Mouse (Mus musculus) layer of hippocampus, postnatal 14 days (tissue): Measurements from ENCODE around the gene Ttyh2. TPM values are rescaled to one million over a fixed set of nuclear protein-coding genes. Genes with fewer than 3 reads are reported as not detected.

Source experiments
- DNase-seq, 2 experiments: peaks; one replicate each; pipeline ENCODE4 v3.0.0; 2021 to 2022; ENCODE audit warnings: low spot score in 2 of 2, mixed read lengths in 1 of 2
- total RNA-seq, 2 experiments: library from RNA; stranded (reverse); gene quantifications; 2 replicates each; pipeline ENCODE4 v1.2.3; 2021

The Ttyh2 gene
- total RNA-seq, 2 experiments from 2014 or later: 26.0 to 30.1 TPM

GRCm38 (mm10) chr11:114680291-114680690 is 5.1 kb downstream of the Ttyh2 start:
- DNase-seq: no peak

DNA sequence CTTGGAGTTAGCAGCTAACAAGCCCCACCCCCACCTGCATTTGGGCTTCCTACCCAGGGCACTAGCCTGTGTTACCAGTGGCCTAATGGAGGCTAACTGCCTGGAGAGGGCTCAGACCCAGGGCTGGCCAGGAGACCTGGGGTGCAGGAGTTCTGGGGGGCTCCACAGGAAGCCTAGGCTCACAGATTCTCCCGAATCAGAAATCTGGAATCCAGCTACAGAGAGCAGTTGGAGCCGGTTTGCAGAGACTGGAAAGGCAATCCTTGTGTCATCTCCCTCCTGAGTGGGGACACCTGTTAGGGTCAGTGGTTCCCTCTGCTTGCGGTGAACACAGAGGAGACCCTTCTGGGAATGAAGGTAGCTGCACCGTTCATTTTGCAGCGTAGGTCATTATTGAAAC is 5.8 kb downstream of the Ttyh2 start:
- no peak for DNase-seq

GRCm38 (mm10) chr11:114682321-114682900 is 7.2 kb downstream of the Ttyh2 start:
- no peak for DNase-seq

DNA sequence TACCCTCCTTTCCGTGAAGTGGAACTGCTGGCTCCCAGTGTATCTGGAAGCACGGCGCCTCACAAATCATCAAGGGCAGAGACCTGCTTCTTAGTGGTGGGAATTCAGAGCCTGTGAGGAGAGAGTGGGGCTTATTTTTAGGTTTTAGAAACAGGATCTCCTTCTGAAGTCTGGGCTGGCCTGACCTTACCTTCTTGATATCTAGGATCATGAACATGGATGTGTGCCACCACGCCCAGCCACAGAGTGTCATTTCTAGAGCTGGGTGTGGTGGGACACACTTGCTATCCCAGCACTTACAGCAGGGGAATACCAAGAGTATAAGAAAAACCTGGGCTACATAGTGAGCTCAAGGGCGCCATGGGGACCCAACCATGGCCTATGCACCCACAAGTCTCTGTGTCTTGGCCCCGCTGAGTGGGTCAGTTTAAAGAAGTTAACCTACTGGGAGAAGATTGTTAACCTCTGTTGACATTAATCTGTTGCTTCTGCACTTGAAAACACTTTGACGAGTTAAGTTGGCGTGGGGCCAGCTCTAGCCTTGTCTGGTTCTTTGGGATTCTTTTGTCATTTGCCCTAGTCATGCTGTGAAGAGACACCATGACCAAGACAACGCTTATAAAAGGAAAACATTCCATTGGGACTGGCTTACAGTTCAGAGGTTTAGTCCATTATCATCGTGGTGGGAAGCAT is 7.9 kb downstream of the Ttyh2 start:
- no peak for DNase-seq

DNA sequence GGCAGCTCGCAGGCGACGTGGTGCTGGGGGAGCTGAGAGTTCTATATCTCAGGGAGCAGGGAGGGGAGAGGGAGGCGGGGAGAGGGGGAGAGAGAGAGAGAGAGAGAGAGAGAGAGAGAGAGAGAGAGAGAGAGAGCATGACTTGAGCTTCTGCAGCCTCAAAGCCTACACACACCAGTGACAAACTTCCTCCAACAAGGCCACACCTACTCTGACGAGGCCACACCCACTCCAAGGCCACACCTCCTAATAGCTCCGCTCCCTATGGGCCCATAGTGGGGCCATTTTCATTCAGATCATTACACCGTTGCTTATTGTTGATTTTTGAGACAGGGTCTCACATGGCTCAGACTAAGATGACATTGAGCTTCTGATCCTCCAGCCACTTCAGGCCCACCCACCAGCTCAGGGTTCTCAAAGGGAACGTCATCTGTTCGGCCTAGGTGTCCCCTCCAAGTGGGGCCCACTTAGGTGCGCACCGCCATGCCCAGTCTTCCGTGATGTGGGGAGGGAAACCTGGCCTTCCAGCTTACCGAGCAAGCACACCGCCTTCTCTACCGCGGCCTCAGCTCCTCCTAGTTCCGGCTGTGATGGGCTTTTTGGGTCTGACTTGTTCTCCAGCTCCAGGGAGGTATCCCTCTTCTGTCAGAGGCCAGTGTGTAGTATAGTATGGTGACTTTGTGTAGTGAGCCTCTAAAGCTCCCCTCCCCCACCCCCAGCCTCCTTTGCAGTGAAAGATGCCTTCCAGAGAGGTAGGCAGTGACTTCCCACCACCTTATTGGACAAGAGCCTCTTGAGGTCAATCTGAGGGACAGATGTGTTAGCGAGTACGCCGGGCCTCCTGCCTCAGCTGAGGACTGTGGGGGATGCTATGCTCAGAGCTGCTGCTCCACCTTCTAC is 8.7 kb downstream of the Ttyh2 start:
- DNase-seq: no peak

- no peak for DNase-seq
Observed at GRCm38 (mm10) chr11:114684627-114685373, 9.6 kb downstream of the Ttyh2 start.

DNA sequence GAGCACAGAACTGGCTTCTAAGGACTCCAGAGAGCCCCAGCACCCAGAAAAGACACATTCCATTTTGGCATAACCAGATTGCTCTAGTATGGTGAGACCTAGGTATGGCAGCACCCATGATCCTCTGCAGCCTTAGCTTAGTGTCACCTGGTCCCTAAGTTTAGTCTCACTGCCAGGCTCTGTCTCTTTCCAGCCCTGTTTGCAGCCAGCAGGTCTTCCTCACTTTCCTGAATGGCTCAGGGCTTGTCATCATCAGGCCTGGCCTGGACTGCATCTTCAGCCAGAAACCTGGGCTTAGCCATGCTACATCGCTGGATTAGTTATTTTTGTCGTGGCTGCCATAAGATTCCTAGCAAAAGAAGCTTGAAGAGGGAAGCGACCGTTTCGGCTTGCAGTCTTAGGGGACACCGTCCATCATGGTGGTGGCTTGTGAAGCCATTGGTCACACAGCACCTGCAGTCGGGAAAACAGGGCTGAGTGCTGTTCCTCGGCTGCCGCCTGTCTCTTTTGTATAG is 10.4 kb downstream of the Ttyh2 start:
- DNase-seq: no peak

DNA sequence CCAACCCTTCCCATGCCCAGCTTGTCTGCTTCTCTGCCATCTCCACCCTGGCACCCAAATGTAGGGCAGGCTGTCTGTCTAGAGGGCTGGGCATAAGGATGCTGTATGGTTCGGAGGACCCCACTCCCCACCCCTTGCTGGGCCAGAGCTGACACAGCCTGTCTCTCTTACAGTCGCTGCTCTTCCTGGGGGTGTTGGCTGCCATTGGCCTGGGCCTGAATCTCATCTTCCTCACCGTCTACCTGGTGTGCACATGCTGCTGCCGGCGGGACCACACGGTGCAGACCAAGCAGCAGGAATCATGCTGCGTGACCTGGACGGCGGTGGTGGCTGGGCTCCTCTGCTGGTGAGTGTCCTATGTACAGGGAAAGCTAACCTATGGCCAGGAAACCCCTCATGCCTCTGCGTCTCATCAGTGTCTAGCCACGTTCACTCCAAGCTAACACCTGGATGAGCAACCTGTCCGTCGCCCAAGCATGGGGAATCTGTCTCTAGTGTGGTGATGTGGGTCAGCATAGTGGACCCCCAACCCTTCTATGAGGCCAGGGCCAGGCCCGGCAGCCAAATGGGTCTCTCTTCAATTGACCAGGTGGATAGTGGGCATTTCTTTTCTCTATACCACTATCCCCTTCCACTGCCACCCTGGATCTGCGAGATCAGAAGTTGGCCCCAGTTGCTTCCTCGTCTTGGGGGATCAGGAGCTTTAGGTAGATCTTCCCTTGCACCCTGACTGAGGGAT is 11.2 kb downstream of the Ttyh2 start:
- no peak for DNase-seq

- DNase-seq: no peak
Observed at GRCm38 (mm10) chr11:114687574-114688188, 12.4 kb downstream of the Ttyh2 start.

- no peak for DNase-seq
Observed at GRCm38 (mm10) chr11:114688729-114689128, 13.5 kb downstream of the Ttyh2 start.

GRCm38 (mm10) chr11:114690192-114690591 is 15.0 kb downstream of the Ttyh2 start:
- no peak for DNase-seq

DNA sequence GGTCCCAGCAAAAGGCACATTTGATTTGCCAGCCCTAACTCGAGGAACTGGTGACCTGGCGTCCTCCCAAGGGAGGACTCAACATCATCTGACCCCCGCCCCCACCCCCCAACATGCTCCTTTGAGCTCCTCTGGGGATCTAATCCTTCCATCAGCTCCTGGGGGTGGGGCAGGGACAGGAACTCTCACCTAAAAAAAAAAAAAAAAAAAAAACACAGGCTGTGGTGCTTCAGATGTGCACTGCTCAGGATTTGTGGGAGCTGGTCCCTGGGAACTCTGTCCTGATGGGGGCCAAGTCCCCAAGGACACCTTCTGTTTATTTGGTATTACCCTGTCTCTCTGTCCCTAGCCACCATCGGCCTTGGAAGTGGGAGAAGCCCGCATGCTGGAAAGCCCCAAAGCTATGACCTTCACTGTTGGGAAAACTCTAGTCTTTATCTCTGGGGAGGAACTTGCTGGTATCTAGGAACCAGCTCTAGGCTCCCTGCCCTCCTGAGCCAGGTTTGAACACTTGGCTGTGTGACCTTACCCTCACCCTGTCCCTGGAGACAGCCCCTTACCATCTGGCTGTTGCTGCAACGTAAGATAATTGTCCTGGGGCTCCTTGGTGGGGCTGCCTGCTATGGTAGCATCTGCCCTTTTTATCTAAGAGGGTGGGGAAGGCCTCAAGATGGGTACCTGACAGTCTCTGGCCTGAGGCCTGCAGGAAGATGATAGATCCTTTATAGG is 16.4 kb downstream of the Ttyh2 start:
- DNase-seq: no peak

DNA sequence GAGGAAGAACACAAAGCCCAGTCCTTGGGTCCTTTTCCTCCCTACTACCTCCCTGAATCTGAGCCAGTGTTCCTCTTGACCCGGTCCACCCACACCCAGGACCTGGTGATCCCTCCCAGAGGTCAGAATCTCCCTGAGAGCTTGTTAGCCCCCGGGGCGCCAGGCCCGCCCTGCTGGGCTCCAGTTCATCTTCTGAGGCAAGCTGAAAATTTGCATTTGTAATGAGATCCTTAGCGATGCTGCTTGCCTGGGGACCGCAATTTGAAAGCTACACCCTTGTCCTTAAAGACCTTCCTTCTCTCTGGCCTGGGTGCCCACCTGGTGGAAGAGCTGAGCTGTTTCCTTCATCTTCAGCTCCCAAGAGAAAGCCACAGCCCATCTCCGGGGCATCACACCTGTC is 17.4 kb downstream of the Ttyh2 start:
- DNase-seq: no peak

GRCm38 (mm10) chr11:114693456-114693855 is 18.2 kb downstream of the Ttyh2 start:
- DNase-seq: no peak

DNA sequence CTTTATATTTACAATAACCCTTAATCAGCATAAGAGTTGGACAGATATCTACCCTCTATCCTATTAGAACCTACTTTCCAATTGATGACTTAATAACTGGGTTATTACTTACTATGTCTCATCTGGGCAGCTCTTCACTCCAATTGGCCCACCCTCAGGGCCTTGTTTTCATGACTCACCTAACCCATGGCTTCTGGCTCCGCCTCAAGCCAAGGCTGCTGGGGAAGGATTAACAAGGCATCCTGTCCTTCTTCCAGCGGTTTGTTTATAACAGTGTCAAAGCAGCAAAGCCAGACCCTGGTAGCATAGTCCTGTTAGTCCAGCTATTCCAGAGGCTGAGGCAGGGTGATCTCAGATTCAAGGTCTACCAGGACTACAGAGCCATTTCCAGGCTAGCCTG is 19.2 kb downstream of the Ttyh2 start:
- no peak for DNase-seq

DNA sequence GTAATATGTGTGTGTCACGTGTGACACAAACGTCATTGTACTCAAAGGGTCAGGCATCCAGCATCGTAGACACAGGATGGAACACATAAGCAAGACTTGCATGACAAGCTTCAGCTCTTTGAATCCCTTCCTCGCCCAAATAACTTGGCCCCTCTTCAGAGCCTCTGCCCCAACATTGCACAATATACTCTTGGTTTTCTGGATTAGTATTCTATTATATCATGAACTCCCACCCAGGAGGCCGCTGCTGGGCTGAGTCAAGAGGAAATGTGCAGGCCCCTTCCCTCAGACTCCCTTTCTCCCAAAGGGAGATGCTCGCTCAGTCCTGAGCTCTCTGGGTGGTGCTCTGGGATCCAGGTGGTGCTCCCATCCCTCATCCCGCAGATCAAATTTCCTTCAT is 23.3 kb downstream of the Ttyh2 start:
- DNase-seq: no peak

GRCm38 (mm10) chr11:114699511-114699910 is 24.3 kb downstream of the Ttyh2 start:
- no peak for DNase-seq

DNA sequence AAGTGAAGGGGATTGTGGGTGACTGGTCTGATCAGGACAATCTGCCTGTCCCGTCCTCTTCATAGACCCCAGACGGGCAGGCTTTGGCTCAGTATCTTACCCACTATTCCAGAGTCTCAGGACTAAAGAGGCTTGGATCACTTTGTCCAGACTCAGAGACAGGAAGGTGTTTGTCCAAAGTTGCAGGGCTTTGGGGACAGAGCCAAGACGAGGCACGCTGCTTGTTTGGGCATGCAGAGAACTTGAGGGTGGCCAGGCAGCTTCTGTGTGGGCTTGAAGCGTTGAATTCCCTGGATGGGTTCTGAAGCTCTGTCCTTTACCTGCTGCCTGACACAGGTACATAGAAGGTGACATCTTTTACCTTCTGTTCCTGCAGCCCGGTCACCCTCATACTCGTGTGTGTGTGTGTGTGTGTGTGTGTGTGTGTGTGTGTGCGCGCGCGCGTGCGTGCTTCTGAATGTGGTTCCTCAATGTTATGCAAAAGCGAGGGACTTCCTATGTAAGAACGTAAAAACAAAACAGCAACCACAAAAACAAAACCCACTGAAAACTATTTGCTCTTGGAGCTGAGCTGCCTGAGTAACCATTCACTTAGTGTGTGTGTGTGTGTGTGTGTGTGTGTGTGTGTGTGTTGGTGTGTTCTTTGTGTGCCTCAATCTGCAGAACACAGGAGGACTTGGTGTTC is 27.2 kb downstream of the Ttyh2 start:
- DNase-seq: peak in 1 of 2 experiments; percentile 40

DNA sequence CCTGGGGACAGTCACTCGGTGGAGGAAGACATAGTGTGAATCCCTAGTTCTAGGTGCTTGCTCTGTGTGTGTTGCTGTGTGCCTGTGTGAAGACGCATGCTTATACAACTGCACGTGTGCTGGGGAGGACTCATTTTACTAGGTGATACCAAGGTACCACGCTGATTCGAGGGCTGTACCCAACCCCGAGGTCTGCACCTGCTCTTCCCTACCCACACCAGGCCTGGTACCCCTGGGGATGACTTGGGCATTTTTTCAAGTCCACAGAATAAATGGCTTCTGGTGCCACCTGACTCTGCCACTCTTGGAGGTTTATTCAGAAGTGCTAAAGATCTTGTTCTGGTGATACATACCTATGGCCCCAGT is 27.7 kb downstream of the Ttyh2 start:
- DNase-seq: no peak
